Mouse (Mus musculus): Measurements from ENCODE around the gene Taok3.
A peak's percentile ranks its signal among the peaks of the same experiment; 100 is the strongest.

Taok3 gene

GRCm38 (mm10) chr5:117140374-117140773 is 20.4 kb downstream of the Taok3 start:
- no peak for DNase-seq (ENCODE audit: low read depth, low spot score)

GRCm38 (mm10) chr5:117143721-117144135 is 23.8 kb downstream of the Taok3 start:
- DNase-seq (ENCODE audit: low read depth, low spot score): peak; percentile 46

GRCm38 (mm10) chr5:117146165-117146564 is 26.2 kb downstream of the Taok3 start:
- no peak for DNase-seq (ENCODE audit: low read depth, low spot score)

- DNase-seq (ENCODE audit: low read depth, low spot score): no peak
Measured at GRCm38 (mm10) chr5:117147187-117148095, 27.5 kb downstream of the Taok3 start.

GRCm38 (mm10) chr5:117149054-117149942 is 29.4 kb downstream of the Taok3 start:
- DNase-seq (ENCODE audit: low read depth, low spot score): no peak

GRCm38 (mm10) chr5:117150068-117150467 is 30.1 kb downstream of the Taok3 start:
- no peak for DNase-seq (ENCODE audit: low read depth, low spot score)

GRCm38 (mm10) chr5:117152944-117153343 is 33.0 kb downstream of the Taok3 start:
- DNase-seq (ENCODE audit: low read depth, low spot score): no peak

GRCm38 (mm10) chr5:117153527-117154091 is 33.7 kb downstream of the Taok3 start:
- DNase-seq (ENCODE audit: low read depth, low spot score): no peak

- DNase-seq (ENCODE audit: low read depth, low spot score): peak; percentile 91
Measured at GRCm38 (mm10) chr5:117158335-117159018, 38.5 kb downstream of the Taok3 start.

- peak; percentile 80 for DNase-seq (ENCODE audit: low read depth, low spot score)
Measured at GRCm38 (mm10) chr5:117159326-117159725, 39.4 kb downstream of the Taok3 start.

GRCm38 (mm10) chr5:117159805-117160291 is 39.9 kb downstream of the Taok3 start:
- DNase-seq (ENCODE audit: low read depth, low spot score): peak; percentile 90

GRCm38 (mm10) chr5:117160499-117160898 is 40.6 kb downstream of the Taok3 start:
- DNase-seq (ENCODE audit: low read depth, low spot score): peak; percentile 71

- DNase-seq (ENCODE audit: low read depth, low spot score): no peak
Measured at GRCm38 (mm10) chr5:117163790-117164189, 43.9 kb downstream of the Taok3 start.

- no peak for DNase-seq (ENCODE audit: low read depth, low spot score)
Measured at GRCm38 (mm10) chr5:117164516-117164915, 44.6 kb downstream of the Taok3 start.

GRCm38 (mm10) chr5:117164923-117165322 is 45.0 kb downstream of the Taok3 start:
- no peak for DNase-seq (ENCODE audit: low read depth, low spot score)

- DNase-seq (ENCODE audit: low read depth, low spot score): no peak
Measured at GRCm38 (mm10) chr5:117165946-117166345, 46.0 kb downstream of the Taok3 start.

GRCm38 (mm10) chr5:117166811-117167365 is 47.0 kb downstream of the Taok3 start:
- DNase-seq (ENCODE audit: low read depth, low spot score): no peak

- no peak for DNase-seq (ENCODE audit: low read depth, low spot score)
Measured at GRCm38 (mm10) chr5:117168351-117169100, 48.6 kb downstream of the Taok3 start.

- no peak for DNase-seq (ENCODE audit: low read depth, low spot score)
Measured at GRCm38 (mm10) chr5:117174057-117174456, 54.1 kb downstream of the Taok3 start.

GRCm38 (mm10) chr5:117175896-117176295 is 56.0 kb downstream of the Taok3 start:
- no peak for DNase-seq (ENCODE audit: low read depth, low spot score)
